Mouse (Mus musculus): ENCODE measurements around the gene Mybphl.

DNA sequence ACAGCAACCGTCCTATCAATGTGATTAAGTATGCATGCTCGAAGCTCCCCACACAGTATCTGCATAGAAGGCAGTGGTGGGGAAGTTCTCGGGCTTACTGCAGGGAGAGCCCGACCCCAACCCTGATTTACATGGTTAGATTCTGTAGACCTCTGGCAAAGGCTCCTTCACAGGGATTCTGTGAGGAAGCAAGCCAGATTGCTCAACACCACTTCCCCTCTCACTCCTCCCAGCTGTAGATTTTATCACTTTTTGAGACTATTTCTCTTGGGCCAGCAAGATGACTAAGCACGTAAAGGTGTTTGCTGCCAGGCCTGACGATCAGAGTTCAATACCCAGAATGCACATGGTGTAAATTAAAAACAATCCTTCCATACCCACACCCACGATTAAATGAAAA is 18.9 kb upstream of the Mybphl start:
- no peak for TF ChIP-seq CTCF (conservative IDR thresholded peaks at IDR 0.05; ENCODE audit: low read length)
- TF ChIP-seq POU5F1 (IDR thresholded peaks at IDR 0.05; ENCODE audit: borderline replicate concordance, low read length), result no peak
